Mouse (Mus musculus): Measurements from ENCODE around the gene Sgms2.

DNA sequence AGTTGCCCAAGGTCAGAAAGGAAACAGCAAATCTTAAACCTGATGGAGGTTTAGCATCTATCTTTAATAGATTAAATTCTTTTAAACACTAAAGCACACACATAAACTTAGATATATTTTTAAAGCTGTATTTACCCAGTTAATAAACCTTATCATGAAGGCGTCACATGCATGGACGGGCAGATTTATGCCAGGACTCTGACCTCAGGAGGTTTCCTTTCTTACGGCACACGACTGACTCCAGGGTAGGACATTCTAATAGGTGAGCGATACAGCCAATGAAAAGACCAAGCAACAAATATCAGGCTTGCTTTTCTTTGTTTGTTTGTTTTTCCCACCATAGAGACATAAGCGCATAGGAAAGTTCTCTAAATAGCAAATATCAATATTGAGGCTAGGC is 142.2 kb downstream of the Sgms2 start:
- TF ChIP-seq POLR2A (IDR thresholded peaks at IDR 0.05; ENCODE audit: low read depth, low read length) (no peak), CTCF (conservative IDR thresholded peaks at IDR 0.05; ENCODE audit: insufficient read depth, insufficient read length, low read depth, low read length) (no peak)

Data from kidney, adult 2 months (tissue).